Mouse (Mus musculus) hindbrain, embryonic 12.5 days (tissue): ENCODE measurements around the gene Scpep1. TPM values are rescaled to one million over a fixed set of nuclear protein-coding genes. Genes with fewer than 3 reads are reported as not detected.
A peak's percentile ranks its signal among the peaks of the same experiment; 100 is the strongest.

ENCODE experiments used
- ATAC-seq: fragments of 200-750 bp; cut with Nextera tagmentation; 2 replicates; pipeline ENCODE4 v1.8.0; 2017; ENCODE audit warnings: moderate TSS enrichment; ENCODE audit not compliant: low FRiP score
- H3K27ac ChIP-seq: fragments of 300-500 bp; sonication (generic); 2 replicates; pipeline ENCODE4 v1.5.1; 2016; ENCODE audit warnings: mild to moderate bottlenecking
- H3K27me3 ChIP-seq: fragments of 300-500 bp; sonication (generic); 2 replicates; pipeline ENCODE4 v1.6.1; 2016; ENCODE audit warnings: mild to moderate bottlenecking
- H3K36me3 ChIP-seq: fragments of 300-500 bp; sonication (generic); 2 replicates; pipeline ENCODE4 v1.6.1; 2016; ENCODE audit warnings: mild to moderate bottlenecking
- H3K4me1 ChIP-seq: fragments of 300-500 bp; sonication (generic); 2 replicates; pipeline ENCODE4 v1.6.1; 2016
- H3K4me2 ChIP-seq: fragments of 300-500 bp; sonication (generic); replicated peaks from 2 replicates; pipeline ENCODE4 v1.6.1; 2016; ENCODE audit warnings: mild to moderate bottlenecking
- H3K4me3 ChIP-seq: fragments of 300-500 bp; sonication (generic); 2 replicates; pipeline ENCODE4 v1.5.1; 2016; ENCODE audit warnings: mild to moderate bottlenecking
- H3K9ac ChIP-seq: fragments of 300-500 bp; sonication (generic); 2 replicates; pipeline ENCODE4 v1.6.1; 2016; ENCODE audit warnings: mild to moderate bottlenecking, moderate library complexity
- H3K9me3 ChIP-seq: fragments of 300-500 bp; sonication (generic); replicated peaks from 2 replicates; pipeline ENCODE4 v1.6.1; 2016; ENCODE audit warnings: mild to moderate bottlenecking
- WGBS: fragments of 180-500 bp; shearing (Covaris S2); methylation state at CpG from one replicate; pipeline ENCODE4 v1.1.7; 2016; 5-methylcytosine and 5-hydroxymethylcytosine counted together
- polyA plus RNA-seq: library from polyadenylated mRNA; unstranded; fragments of >200 nt; fragmentation: Nextera tagmentation; extraction: Ambion mirVana; gene quantifications from 2 replicates; pipeline ENCODE4 v1.2.1, GENCODE M21; 2016

Scpep1 gene
- polyA plus RNA-seq, 1 experiment from 2014 or later, result 44.1 TPM

- ATAC-seq, result no peak
- Histone ChIP-seq H3K27ac (no peak within 1 kb of the TSS), H3K4me2 (no peak within 1 kb of the TSS), H3K4me1 (no peaks in the 10 kb centered on the region), H3K9ac (no peak within 1 kb of the TSS), H3K36me3 (no peaks in the 10 kb centered on the region), H3K4me3 (no peak within 1 kb of the TSS), H3K9me3 (no peaks in the 10 kb centered on the region), H3K27me3 (peaks cover 3% of the 10 kb centered on the region; the same call in 1 of the 2 replicates)
- WGBS, result 81% methylated on average over 3 of the region's 3 CpGs
Measured at GRCm38 (mm10) chr11:88966881-88967361, 11.7 kb upstream of the Scpep1 start, which contains the start of gene Elobl. Gene Elobl (minus strand): TSS chr11:88966931.

GRCm38 (mm10) chr11:88958851-88959250, 3.6 kb upstream of the Scpep1 start:
- H3K36me3 ChIP-seq, result no peaks in the 10 kb centered on the region
- no peak for ATAC-seq
- H3K4me1 ChIP-seq, result no peaks in the 10 kb centered on the region; the same call in 1 of the 2 replicates
- H3K27me3 ChIP-seq, result no peaks in the 10 kb centered on the region
- 81% methylated on average over 3 of the region's 3 CpGs for WGBS
- H3K4me3 ChIP-seq, result no peak overlapping the region
- no peaks in the 10 kb centered on the region for H3K9me3 ChIP-seq
- H3K4me2 ChIP-seq, result no peak overlapping the region
- no peak overlapping the region for H3K27ac ChIP-seq
- no peak overlapping the region for H3K9ac ChIP-seq

GRCm38 (mm10) chr11:88954803-88955202, 462 bp downstream of the Scpep1 start:
- peak overlapping the region; percentile 46 for H3K4me3 ChIP-seq
- 0% methylated on average over 4 of the region's 4 CpGs for WGBS
- peak; percentile 61; the same call in 1 of the 2 replicates for ATAC-seq
- no peaks in the 10 kb centered on the region; the same call in 1 of the 2 replicates for H3K4me1 ChIP-seq
- peak overlapping the region; percentile 59 for H3K4me2 ChIP-seq
- peak overlapping the region; percentile 45; the same call in 1 of the 2 replicates for H3K27ac ChIP-seq
- peaks cover 3% of the 10 kb centered on the region; the same call in 1 of the 2 replicates for H3K36me3 ChIP-seq
- peak overlapping the region; percentile 55 for H3K9ac ChIP-seq
- no peaks in the 10 kb centered on the region for H3K27me3 ChIP-seq
- H3K9me3 ChIP-seq, result no peaks in the 10 kb centered on the region

- no peak overlapping the region for H3K9ac ChIP-seq
- WGBS, result 92% methylated on average over 3 of the region's 3 CpGs
- no peak for ATAC-seq
- no peaks in the 10 kb centered on the region for H3K9me3 ChIP-seq
- peaks cover 3% of the 10 kb centered on the region; the same call in 1 of the 2 replicates for H3K36me3 ChIP-seq
- no peak overlapping the region for H3K4me2 ChIP-seq
- H3K4me3 ChIP-seq, result no peak overlapping the region
- no peaks in the 10 kb centered on the region for H3K27me3 ChIP-seq
- H3K27ac ChIP-seq, result no peak overlapping the region
- H3K4me1 ChIP-seq, result no peaks in the 10 kb centered on the region; the same call in 1 of the 2 replicates
Measured at GRCm38 (mm10) chr11:88953582-88953981, 1.7 kb downstream of the Scpep1 start.

- ATAC-seq, result no peak
- no peaks in the 10 kb centered on the region for H3K9me3 ChIP-seq
- no peaks in the 10 kb centered on the region; the same call in 1 of the 2 replicates for H3K4me1 ChIP-seq
- H3K9ac ChIP-seq, result no peak overlapping the region
- H3K4me3 ChIP-seq, result no peak overlapping the region
- no peak overlapping the region for H3K4me2 ChIP-seq
- no peaks in the 10 kb centered on the region for H3K27me3 ChIP-seq
- 93% methylated on average over 5 of the region's 5 CpGs for WGBS
- H3K27ac ChIP-seq, result no peak overlapping the region
- peaks cover 3% of the 10 kb centered on the region; the same call in 1 of the 2 replicates for H3K36me3 ChIP-seq
Measured at GRCm38 (mm10) chr11:88952117-88952516, 3.1 kb downstream of the Scpep1 start.

- no peaks in the 10 kb centered on the region; the same call in 1 of the 2 replicates for H3K4me1 ChIP-seq
- H3K4me2 ChIP-seq, result no peak overlapping the region
- H3K9me3 ChIP-seq, result no peaks in the 10 kb centered on the region
- no peak overlapping the region for H3K4me3 ChIP-seq
- H3K27ac ChIP-seq, result no peak overlapping the region
- H3K27me3 ChIP-seq, result no peaks in the 10 kb centered on the region
- 94% methylated on average over 2 of the region's 2 CpGs for WGBS
- ATAC-seq, result no peak
- H3K36me3 ChIP-seq, result peaks cover 6% of the 10 kb centered on the region; the same call in 1 of the 2 replicates
- H3K9ac ChIP-seq, result no peak overlapping the region
Measured at GRCm38 (mm10) chr11:88951576-88951975, 3.7 kb downstream of the Scpep1 start.

- peaks cover 7% of the 10 kb centered on the region; the same call in 1 of the 2 replicates for H3K36me3 ChIP-seq
- H3K27me3 ChIP-seq, result no peaks in the 10 kb centered on the region
- H3K4me2 ChIP-seq, result no peak overlapping the region
- ATAC-seq, result no peak
- H3K4me1 ChIP-seq, result no peaks in the 10 kb centered on the region; the same call in 1 of the 2 replicates
- no peaks in the 10 kb centered on the region for H3K9me3 ChIP-seq
- WGBS, result 89% methylated on average over 13 of the region's 13 CpGs
- H3K4me3 ChIP-seq, result no peak overlapping the region
- H3K27ac ChIP-seq, result no peak overlapping the region
- no peak overlapping the region for H3K9ac ChIP-seq
Measured at GRCm38 (mm10) chr11:88950640-88951250, 4.5 kb downstream of the Scpep1 start.

GRCm38 (mm10) chr11:88949802-88950639, 5.2 kb downstream of the Scpep1 start:
- Histone ChIP-seq H3K4me3 (no peak overlapping the region), H3K27ac (no peak overlapping the region), H3K27me3 (no peaks in the 10 kb centered on the region), H3K9me3 (no peaks in the 10 kb centered on the region), H3K36me3 (peaks cover 11% of the 10 kb centered on the region), H3K4me1 (no peaks in the 10 kb centered on the region; the same call in 1 of the 2 replicates), H3K9ac (no peak overlapping the region), H3K4me2 (no peak overlapping the region)
- 93% methylated on average over 8 of the region's 8 CpGs for WGBS
- ATAC-seq, result no peak

GRCm38 (mm10) chr11:88948896-88949295, 6.4 kb downstream of the Scpep1 start:
- no peaks in the 10 kb centered on the region for H3K9me3 ChIP-seq
- H3K27ac ChIP-seq, result no peak overlapping the region
- H3K36me3 ChIP-seq, result peaks cover 19% of the 10 kb centered on the region
- no peaks in the 10 kb centered on the region for H3K4me1 ChIP-seq
- 82% methylated on average over 8 of the region's 8 CpGs for WGBS
- no peak overlapping the region for H3K9ac ChIP-seq
- H3K4me3 ChIP-seq, result no peak overlapping the region
- H3K27me3 ChIP-seq, result no peaks in the 10 kb centered on the region
- ATAC-seq, result no peak
- no peak overlapping the region for H3K4me2 ChIP-seq

- WGBS, result 75% methylated on average over 7 of the region's 8 CpGs
- peaks cover 20% of the 10 kb centered on the region for H3K36me3 ChIP-seq
- H3K27ac ChIP-seq, result no peak overlapping the region
- H3K4me1 ChIP-seq, result no peaks in the 10 kb centered on the region
- H3K27me3 ChIP-seq, result no peaks in the 10 kb centered on the region
- ATAC-seq, result no peak
- H3K9ac ChIP-seq, result no peak overlapping the region
- no peak overlapping the region for H3K4me2 ChIP-seq
- no peaks in the 10 kb centered on the region for H3K9me3 ChIP-seq
- no peak overlapping the region for H3K4me3 ChIP-seq
Measured at GRCm38 (mm10) chr11:88945971-88946585, 9.2 kb downstream of the Scpep1 start.

GRCm38 (mm10) chr11:88941489-88941888, 13.8 kb downstream of the Scpep1 start:
- Histone ChIP-seq H3K27me3 (no peaks in the 10 kb centered on the region), H3K4me2 (no peak overlapping the region), H3K36me3 (peaks cover 26% of the 10 kb centered on the region), H3K9ac (no peak overlapping the region), H3K4me3 (no peak overlapping the region), H3K4me1 (no peaks in the 10 kb centered on the region), H3K27ac (no peak overlapping the region), H3K9me3 (no peaks in the 10 kb centered on the region)
- WGBS, result 81% methylated on average over 12 of the region's 12 CpGs
- ATAC-seq, result no peak

- no peak overlapping the region for H3K4me2 ChIP-seq
- H3K4me3 ChIP-seq, result no peak overlapping the region
- no peak for ATAC-seq
- no peak overlapping the region for H3K27ac ChIP-seq
- H3K36me3 ChIP-seq, result peaks cover 31% of the 10 kb centered on the region
- WGBS, result 92% methylated on average over 4 of the region's 4 CpGs
- no peaks in the 10 kb centered on the region for H3K27me3 ChIP-seq
- H3K9me3 ChIP-seq, result no peaks in the 10 kb centered on the region
- H3K4me1 ChIP-seq, result no peaks in the 10 kb centered on the region
- H3K9ac ChIP-seq, result no peak overlapping the region
Measured at GRCm38 (mm10) chr11:88939634-88940033, 15.6 kb downstream of the Scpep1 start.
